23 mouse cellular contexts compared by ENCODE assay signal in the genomic region with DNA sequence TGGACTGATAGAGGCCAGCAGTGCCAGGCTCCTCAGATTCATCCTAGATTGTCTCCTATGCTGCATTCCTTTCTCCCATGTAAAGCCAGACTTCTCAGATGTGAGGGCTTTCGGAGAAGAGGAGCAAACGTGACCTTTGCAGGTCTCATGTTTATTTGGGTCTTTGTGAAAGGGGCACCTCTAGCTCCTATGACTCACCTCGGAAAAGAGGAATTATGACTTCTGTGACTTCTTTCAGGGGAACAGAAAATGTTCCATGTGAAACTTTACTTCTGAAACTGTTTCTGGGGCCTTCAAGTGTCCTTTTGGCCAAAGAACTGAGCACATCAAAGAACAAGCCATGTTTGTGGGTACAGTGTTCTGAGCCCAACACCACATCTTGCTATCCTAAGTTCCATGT.
DNase-seq lines count a peak whose midpoint lies in the region; ATAC-seq and TF ChIP-seq lines count a peak whose summit lies in the region.
"Had no signal": no experiment of that assay in that cellular context is flagged by ENCODE, and none has a peak within 500 bp of the region (broad histone marks: within the 10 kb centered on the region; RNA-seq: fewer than 3 reads in every experiment).

No protein-coding gene starts in this region.

- H3K4me1 ChIP-seq in heart, adult 2 months (ENCODE audit: control insufficient read depth, insufficient read depth, low read length) = no peaks in the 10 kb centered on the region
- no peaks in the 10 kb centered on the region for H3K4me1 ChIP-seq in heart, embryonic 10.5 days
- H3K4me1 ChIP-seq: embryonic facial prominence, embryonic 15.5 days had no signal

- no peak for DNase-seq in heart, adult 2 months
- no peak for DNase-seq in heart, embryonic 10.5 days (ENCODE audit: low spot score)
- DNase-seq in splenic B cell, adult 2 months (ENCODE audit: low read depth, low spot score) = peak; percentile 13
- no peak for DNase-seq in kidney, adult 8-10 months
- no peak for DNase-seq in kidney, postnatal 25 days
- DNase-seq in right cerebral cortex, postnatal 25 days = no peak
- DNase-seq: adrenal gland, postnatal 10 days; cerebellum, adult 18-20 months; cerebellum, adult 9-10 months; cerebellum, postnatal 14 days; forebrain, postnatal 0 days; gastrocnemius, postnatal 25 days; heart, postnatal 14 days; heart, postnatal 4 days had no signal

- no peaks in the 10 kb centered on the region for H3K36me3 ChIP-seq in heart, adult 2 months (ENCODE audit: control insufficient read depth, insufficient read depth, low read length)
- no peaks in the 10 kb centered on the region for H3K36me3 ChIP-seq in heart, embryonic 10.5 days
- H3K36me3 ChIP-seq in splenic B cell, adult 2 months (ENCODE audit: control insufficient read depth, insufficient read depth, low read length, poor library complexity, severe bottlenecking) = no peaks in the 10 kb centered on the region
- H3K36me3 ChIP-seq: embryonic facial prominence, embryonic 12.5 days; embryonic facial prominence, embryonic 15.5 days; G1E; heart, embryonic 13.5 days had no signal

- no peak overlapping the region for H3K9ac ChIP-seq in heart, adult 2 months (ENCODE audit: low read depth, low read length)
- H3K9ac ChIP-seq: embryonic facial prominence, embryonic 12.5 days; embryonic facial prominence, embryonic 15.5 days; forebrain, postnatal 0 days; heart, embryonic 13.5 days; hindbrain, embryonic 14.5 days had no signal

- no peaks in the 10 kb centered on the region for H3K9me3 ChIP-seq in heart, embryonic 10.5 days
- H3K9me3 ChIP-seq: embryonic facial prominence, embryonic 12.5 days; embryonic facial prominence, embryonic 15.5 days; G1E; heart, embryonic 13.5 days had no signal

- no peak overlapping the region for H3K27ac ChIP-seq in heart, adult 2 months
- H3K27ac ChIP-seq in heart, embryonic 10.5 days = no peak overlapping the region
- H3K27ac ChIP-seq: embryonic facial prominence, embryonic 12.5 days; embryonic facial prominence, embryonic 15.5 days; heart, embryonic 13.5 days; hindbrain, embryonic 14.5 days had no signal

- intact Hi-C loops in heart, adult 2 months (cut with DNase I) = loop anchor here (10.0 kb wide), 2 partner anchors 88 to 132 kb away; partner anchors contain the start of gene Rnf150

- no peak overlapping the region for H3K4me3 ChIP-seq in heart, adult 2 months
- no peak overlapping the region for H3K4me3 ChIP-seq in heart, embryonic 10.5 days
- H3K4me3 ChIP-seq: embryonic facial prominence, embryonic 12.5 days; embryonic facial prominence, embryonic 15.5 days; heart, embryonic 13.5 days had no signal

- TF ChIP-seq EP300 in heart, adult 2 months (IDR thresholded peaks at IDR 0.05; ENCODE audit: insufficient read depth, low read depth, low read length) = no peak

- H3K27me3 ChIP-seq in heart, adult 2 months (ENCODE audit: control insufficient read depth, insufficient read depth, low read length) = no peaks in the 10 kb centered on the region
- no peaks in the 10 kb centered on the region for H3K27me3 ChIP-seq in heart, embryonic 10.5 days (ENCODE audit: insufficient read depth, poor library complexity, severe bottlenecking)
- H3K27me3 ChIP-seq in splenic B cell, adult 2 months (ENCODE audit: control insufficient read depth, insufficient read depth, low read length, poor library complexity, severe bottlenecking) = no peaks in the 10 kb centered on the region
- H3K27me3 ChIP-seq: embryonic facial prominence, embryonic 12.5 days; embryonic facial prominence, embryonic 15.5 days; heart, embryonic 13.5 days; Patski had no signal

- TF ChIP-seq POLR2A in heart, adult 2 months (IDR thresholded peaks at IDR 0.05; ENCODE audit: insufficient read depth, low read depth, low read length) = no peak

- TF ChIP-seq CTCF in heart, adult 2 months (IDR thresholded peaks at IDR 0.05) = peak; percentile 48

- ATAC-seq in common myeloid progenitor, adult 5-6 weeks (replicated peaks; ENCODE audit: low read depth, poor library complexity, severe bottlenecking) = peak; percentile 47; the same call in 1 of the 2 replicates
- ATAC-seq in megakaryocyte, adult 5-6 weeks (ENCODE audit: poor library complexity, severe bottlenecking) = peak; percentile 81
- ATAC-seq: forebrain, embryonic 14.5 days; forebrain, postnatal 0 days; Patski had no signal

- no peaks in the 10 kb centered on the region for H3K79me2 ChIP-seq in heart, adult 2 months (replicated peaks; ENCODE audit: control insufficient read depth, insufficient read depth, low read length)

- 83% methylated on average over 3 of the region's 3 CpGs for WGBS in heart, adult 2 months
- WGBS in heart, embryonic 10.5 days = 74% methylated on average over 3 of the region's 3 CpGs
